Mouse (Mus musculus): Measurements from ENCODE around the gene Nlrx1.

Gene Nlrx1

DNA sequence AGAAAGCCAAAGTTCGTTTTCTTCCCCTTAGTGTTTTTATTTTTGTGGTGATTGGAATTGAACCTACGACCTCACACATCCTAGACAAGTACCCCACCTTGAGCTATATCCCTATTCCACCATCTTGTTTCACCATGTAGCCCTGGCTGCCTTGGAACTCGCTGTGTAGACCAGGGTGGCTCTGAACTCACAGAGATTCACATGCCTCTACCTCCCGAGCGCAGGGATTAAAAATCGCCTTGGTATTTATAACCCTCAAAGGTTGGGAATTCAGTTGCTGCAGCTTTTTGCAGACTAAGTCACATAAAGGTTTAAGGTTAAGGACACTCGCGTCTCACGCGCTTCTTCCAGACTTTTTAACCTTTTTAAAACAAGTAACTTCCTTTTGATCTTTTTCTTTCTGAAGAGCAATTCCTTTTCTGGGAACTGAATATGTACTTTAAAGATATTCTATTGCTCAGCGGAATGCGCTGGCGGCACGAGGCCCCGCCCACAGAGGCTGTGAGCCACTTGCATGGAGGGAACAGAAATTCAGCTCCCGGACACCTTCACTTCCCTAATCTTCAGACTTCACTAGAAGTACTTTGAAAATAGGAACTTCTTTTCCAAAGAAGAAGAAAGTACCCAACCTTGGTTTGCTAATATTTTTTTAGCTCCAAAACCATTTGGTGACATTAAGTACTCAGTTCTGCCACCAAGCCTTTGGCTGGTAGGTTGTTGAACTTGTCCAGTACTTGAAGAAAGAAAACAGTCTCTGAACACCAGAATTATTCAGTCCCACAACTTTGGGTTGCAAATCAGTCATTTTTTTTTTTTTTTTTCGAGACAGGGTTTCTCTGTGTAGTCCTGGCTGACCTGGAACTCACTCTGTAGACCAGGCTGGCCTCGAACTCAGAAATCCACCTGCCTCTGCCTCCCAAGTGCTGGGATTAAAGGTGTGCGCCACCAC, 33.6 kb downstream of the Nlrx1 start:
- DNase-seq (ENCODE audit: low spot score), result peak; percentile 59

- DNase-seq (ENCODE audit: low spot score), result peak; percentile 99
These were observed 34.5 kb downstream of the Nlrx1 start, which contains the start of gene Cbl for GRCm38 (mm10) chr9:44233802-44234478. Gene Cbl (minus strand): TSS chr9:44234049.

GRCm38 (mm10) chr9:44233021-44233801, 35.2 kb downstream of the Nlrx1 start:
- no peak for DNase-seq (ENCODE audit: low spot score)

GRCm38 (mm10) chr9:44231609-44232008, 36.8 kb downstream of the Nlrx1 start:
- DNase-seq (ENCODE audit: low spot score), result no peak

DNA sequence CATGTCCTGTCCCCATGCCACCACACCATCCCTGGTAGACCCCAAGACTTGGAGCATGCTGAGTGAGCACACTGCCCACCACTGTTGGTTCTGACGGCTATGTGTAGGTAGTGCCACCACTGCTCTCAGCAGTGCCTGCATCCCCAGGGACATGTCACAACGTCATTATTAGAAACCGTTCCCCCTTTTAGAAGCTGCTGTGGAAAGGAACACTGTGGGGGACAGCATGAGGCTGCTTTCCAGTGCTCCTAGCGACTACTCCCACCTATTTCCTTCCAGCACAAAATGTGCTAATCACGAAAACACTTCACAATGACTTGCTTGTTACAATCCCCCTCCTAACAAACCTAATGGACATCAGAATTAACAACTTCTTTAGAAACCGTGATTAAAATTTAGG, 42.4 kb downstream of the Nlrx1 start:
- DNase-seq (ENCODE audit: low spot score), result no peak

- DNase-seq (ENCODE audit: low spot score), result no peak
These were observed 54.9 kb downstream of the Nlrx1 start for GRCm38 (mm10) chr9:44213538-44213937.

- no peak for DNase-seq (ENCODE audit: low spot score)
These were observed 56.0 kb downstream of the Nlrx1 start for GRCm38 (mm10) chr9:44212406-44212805.

GRCm38 (mm10) chr9:44209416-44209815, 59.0 kb downstream of the Nlrx1 start:
- no peak for DNase-seq (ENCODE audit: low spot score)

GRCm38 (mm10) chr9:44207840-44208239, 60.6 kb downstream of the Nlrx1 start:
- no peak for DNase-seq (ENCODE audit: low spot score)
